Mouse (Mus musculus): ENCODE data around the gene Itsn1. TPM values are rescaled to one million over a fixed set of nuclear protein-coding genes. Genes with fewer than 3 reads are reported as not detected.

Gene Itsn1
- 32.5 and 37.5 TPM in 2 replicates for polyA plus RNA-seq (2014; fragmentation: Nextera tagmentation; extraction: Ambion mirVana)

GRCm38 (mm10) chr16:91729066-91729482 lies at the start of gene Itsn1:
TSS of gene Itsn1 (plus strand) at chr16:91729281.
- peak within 1 kb of the TSS; percentile 90 for H3K27ac ChIP-seq (replicated peaks; ENCODE audit: low read depth, low read length)
- no peaks in the 10 kb centered on the region; the same call in 1 of the 2 replicates for H3K4me1 ChIP-seq (ENCODE audit: control insufficient read depth, insufficient read depth, low read length)
- peak within 1 kb of the TSS; percentile 76 for H3K4me2 ChIP-seq (ENCODE audit: low read depth, severe bottlenecking)
- H3K4me3 ChIP-seq (ENCODE audit: low read depth, low read length): peak within 1 kb of the TSS; percentile 77
- 0% methylated on average over 27 of the region's 33 CpGs for WGBS
- H3K36me3 ChIP-seq (ENCODE audit: control insufficient read depth, insufficient read depth, low read length): no peaks in the 10 kb centered on the region
- H3K9me3 ChIP-seq (ENCODE audit: control insufficient read depth, low read length): no peaks in the 10 kb centered on the region
- H3K9ac ChIP-seq (ENCODE audit: low read length): peak within 1 kb of the TSS; percentile 89
- ATAC-seq (ENCODE audit: insufficient number of reproducible peaks, low FRiP score, low TSS enrichment, low read depth) (peak; percentile 94), DNase-seq (ENCODE audit: low spot score) (peak; percentile 98)
- H3K27me3 ChIP-seq (ENCODE audit: control insufficient read depth, insufficient read depth, low read length): no peaks in the 10 kb centered on the region

DNA sequence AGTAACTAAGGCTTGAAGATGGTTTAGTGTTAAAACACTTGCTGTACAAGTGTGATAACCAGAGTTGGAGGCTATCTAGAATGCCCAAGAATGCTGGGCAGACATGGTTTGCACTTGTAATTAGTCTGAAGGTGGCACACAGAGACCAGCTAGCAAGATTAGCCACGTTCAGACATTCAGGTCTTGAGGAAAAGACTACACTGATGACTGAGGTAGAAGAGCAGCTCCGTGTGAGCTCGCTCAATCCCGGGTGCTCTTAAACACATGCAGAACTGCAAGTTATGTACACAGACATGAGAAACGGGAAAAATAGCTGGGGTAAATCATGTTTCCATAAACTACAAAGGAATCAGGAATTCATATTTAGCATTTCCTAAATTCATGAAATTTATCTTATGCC lies 48.4 kb upstream of the Itsn1 start:
- Histone ChIP-seq H3K4me3 (ENCODE audit: low read depth, low read length) (no peak overlapping the region), H3K9me3 (ENCODE audit: control insufficient read depth, low read length) (no peaks in the 10 kb centered on the region), H3K4me1 (ENCODE audit: control insufficient read depth, insufficient read depth, low read length) (no peaks in the 10 kb centered on the region), H3K27ac (replicated peaks; ENCODE audit: low read depth, low read length) (no peak overlapping the region), H3K27me3 (ENCODE audit: control insufficient read depth, insufficient read depth, low read length) (no peaks in the 10 kb centered on the region), H3K4me2 (ENCODE audit: low read depth, severe bottlenecking) (no peak overlapping the region), H3K9ac (ENCODE audit: low read length) (no peak overlapping the region), H3K36me3 (ENCODE audit: control insufficient read depth, insufficient read depth, low read length) (peaks cover 23% of the 10 kb centered on the region)
- ATAC-seq (ENCODE audit: insufficient number of reproducible peaks, low FRiP score, low TSS enrichment, low read depth) (no peak), DNase-seq (ENCODE audit: low spot score) (no peak)
- 85% methylated on average over 5 of the region's 5 CpGs for WGBS

- no peak overlapping the region for H3K4me2 ChIP-seq (ENCODE audit: low read depth, severe bottlenecking)
- no peak overlapping the region for H3K9ac ChIP-seq (ENCODE audit: low read length)
- H3K36me3 ChIP-seq (ENCODE audit: control insufficient read depth, insufficient read depth, low read length): peaks cover 14% of the 10 kb centered on the region
- no peak overlapping the region for H3K4me3 ChIP-seq (ENCODE audit: low read depth, low read length)
- DNase-seq (ENCODE audit: low spot score): no peak
- no peaks in the 10 kb centered on the region for H3K27me3 ChIP-seq (ENCODE audit: control insufficient read depth, insufficient read depth, low read length)
- H3K9me3 ChIP-seq (ENCODE audit: control insufficient read depth, low read length): no peaks in the 10 kb centered on the region
- ATAC-seq (ENCODE audit: insufficient number of reproducible peaks, low FRiP score, low TSS enrichment, low read depth): no peak
- no peaks in the 10 kb centered on the region for H3K4me1 ChIP-seq (ENCODE audit: control insufficient read depth, insufficient read depth, low read length)
- H3K27ac ChIP-seq (replicated peaks; ENCODE audit: low read depth, low read length): no peak overlapping the region
- WGBS: 89% methylated on average over 5 of the region's 5 CpGs
Measured at GRCm38 (mm10) chr16:91685526-91685925, 43.6 kb upstream of the Itsn1 start.

GRCm38 (mm10) chr16:91686369-91686768 lies 42.7 kb upstream of the Itsn1 start:
- H3K4me1 ChIP-seq (ENCODE audit: control insufficient read depth, insufficient read depth, low read length): no peaks in the 10 kb centered on the region
- H3K27me3 ChIP-seq (ENCODE audit: control insufficient read depth, insufficient read depth, low read length): no peaks in the 10 kb centered on the region
- H3K27ac ChIP-seq (replicated peaks; ENCODE audit: low read depth, low read length): no peak overlapping the region
- DNase-seq (ENCODE audit: low spot score) (no peak), ATAC-seq (ENCODE audit: insufficient number of reproducible peaks, low FRiP score, low TSS enrichment, low read depth) (no peak)
- H3K36me3 ChIP-seq (ENCODE audit: control insufficient read depth, insufficient read depth, low read length): peaks cover 10% of the 10 kb centered on the region
- WGBS: 87% methylated on average over 5 of the region's 5 CpGs
- H3K9me3 ChIP-seq (ENCODE audit: control insufficient read depth, low read length): no peaks in the 10 kb centered on the region
- no peak overlapping the region for H3K4me3 ChIP-seq (ENCODE audit: low read depth, low read length)
- no peak overlapping the region for H3K4me2 ChIP-seq (ENCODE audit: low read depth, severe bottlenecking)
- H3K9ac ChIP-seq (ENCODE audit: low read length): no peak overlapping the region

GRCm38 (mm10) chr16:91688023-91688618 lies 41.0 kb upstream of the Itsn1 start:
- Histone ChIP-seq H3K27ac (replicated peaks; ENCODE audit: low read depth, low read length) (no peak overlapping the region), H3K4me1 (ENCODE audit: control insufficient read depth, insufficient read depth, low read length) (no peaks in the 10 kb centered on the region), H3K9ac (ENCODE audit: low read length) (peak overlapping the region; percentile 94), H3K9me3 (ENCODE audit: control insufficient read depth, low read length) (no peaks in the 10 kb centered on the region), H3K4me2 (ENCODE audit: low read depth, severe bottlenecking) (peak overlapping the region; percentile 76), H3K4me3 (ENCODE audit: low read depth, low read length) (peak overlapping the region; percentile 64), H3K36me3 (ENCODE audit: control insufficient read depth, insufficient read depth, low read length) (peaks cover 6% of the 10 kb centered on the region), H3K27me3 (ENCODE audit: control insufficient read depth, insufficient read depth, low read length) (no peaks in the 10 kb centered on the region)
- WGBS: 1% methylated on average over 41 of the region's 51 CpGs
- ATAC-seq (ENCODE audit: insufficient number of reproducible peaks, low FRiP score, low TSS enrichment, low read depth): peak; percentile 68
- DNase-seq (ENCODE audit: low spot score): no peak

- peaks cover 6% of the 10 kb centered on the region for H3K36me3 ChIP-seq (ENCODE audit: control insufficient read depth, insufficient read depth, low read length)
- peak; percentile 98 for ATAC-seq (ENCODE audit: insufficient number of reproducible peaks, low FRiP score, low TSS enrichment, low read depth)
- H3K27me3 ChIP-seq (ENCODE audit: control insufficient read depth, insufficient read depth, low read length): no peaks in the 10 kb centered on the region
- H3K9ac ChIP-seq (ENCODE audit: low read length): peak within 1 kb of the TSS; percentile 94
- H3K4me3 ChIP-seq (ENCODE audit: low read depth, low read length): peak within 1 kb of the TSS; percentile 64
- DNase-seq (ENCODE audit: low spot score): peak; percentile 93
- H3K4me1 ChIP-seq (ENCODE audit: control insufficient read depth, insufficient read depth, low read length): no peaks in the 10 kb centered on the region
- H3K9me3 ChIP-seq (ENCODE audit: control insufficient read depth, low read length): no peaks in the 10 kb centered on the region
- H3K4me2 ChIP-seq (ENCODE audit: low read depth, severe bottlenecking): peak within 1 kb of the TSS; percentile 76
- H3K27ac ChIP-seq (replicated peaks; ENCODE audit: low read depth, low read length): no peak within 1 kb of the TSS; the same call in 1 of the 2 replicates
- WGBS: under 1% methylated on average over 60 of the region's 71 CpGs
Measured at GRCm38 (mm10) chr16:91688619-91689334, 40.3 kb upstream of the Itsn1 start, which contains the start of gene Donson. TSS of gene Donson (minus strand) at chr16:91688770.

DNA sequence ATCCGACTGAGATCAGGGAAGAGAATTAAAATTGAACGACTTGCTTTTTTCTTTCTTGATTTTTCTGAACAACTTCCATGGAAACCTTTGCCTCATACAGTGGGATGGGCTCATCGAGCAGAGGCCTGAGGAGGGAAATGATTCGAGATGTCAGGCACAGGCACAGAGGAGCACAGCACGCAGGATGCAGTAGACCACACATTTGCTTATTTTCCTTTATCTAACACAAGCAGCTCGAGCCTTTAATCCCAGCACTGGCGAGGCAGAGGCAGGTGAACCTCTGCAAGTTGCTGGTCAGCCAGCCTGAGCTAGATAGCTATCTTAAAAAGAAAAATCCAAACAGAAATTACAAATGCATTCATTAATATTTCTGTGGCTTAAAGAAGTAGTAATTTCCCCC lies 39.3 kb upstream of the Itsn1 start:
- peak overlapping the region; percentile 3; the same call in 1 of the 2 replicates for H3K4me2 ChIP-seq (ENCODE audit: low read depth, severe bottlenecking)
- WGBS: 53% methylated on average over 7 of the region's 7 CpGs
- H3K4me3 ChIP-seq (ENCODE audit: low read depth, low read length): no peak overlapping the region

GRCm38 (mm10) chr16:91694455-91695084 lies 34.5 kb upstream of the Itsn1 start:
- Histone ChIP-seq H3K27me3 (ENCODE audit: control insufficient read depth, insufficient read depth, low read length) (no peaks in the 10 kb centered on the region), H3K4me1 (ENCODE audit: control insufficient read depth, insufficient read depth, low read length) (no peaks in the 10 kb centered on the region), H3K27ac (replicated peaks; ENCODE audit: low read depth, low read length) (no peak overlapping the region), H3K9ac (ENCODE audit: low read length) (no peak overlapping the region), H3K36me3 (ENCODE audit: control insufficient read depth, insufficient read depth, low read length) (peaks cover 2% of the 10 kb centered on the region; the same call in 1 of the 2 replicates), H3K4me3 (ENCODE audit: low read depth, low read length) (no peak overlapping the region), H3K9me3 (ENCODE audit: control insufficient read depth, low read length) (no peaks in the 10 kb centered on the region), H3K4me2 (ENCODE audit: low read depth, severe bottlenecking) (no peak overlapping the region)
- peak; percentile 80 for ATAC-seq (ENCODE audit: insufficient number of reproducible peaks, low FRiP score, low TSS enrichment, low read depth)
- DNase-seq (ENCODE audit: low spot score): peak; percentile 91
- WGBS: 33% methylated on average over 14 of the region's 14 CpGs

More for the DNA sequence above, 39.3 kb upstream of the Itsn1 start:
- H3K9me3 ChIP-seq (ENCODE audit: control insufficient read depth, low read length): no peaks in the 10 kb centered on the region
- DNase-seq (ENCODE audit: low spot score) (no peak), ATAC-seq (ENCODE audit: insufficient number of reproducible peaks, low FRiP score, low TSS enrichment, low read depth) (no peak)
- no peak overlapping the region for H3K9ac ChIP-seq (ENCODE audit: low read length)
- H3K36me3 ChIP-seq (ENCODE audit: control insufficient read depth, insufficient read depth, low read length): peaks cover 3% of the 10 kb centered on the region; the same call in 1 of the 2 replicates
- H3K27me3 ChIP-seq (ENCODE audit: control insufficient read depth, insufficient read depth, low read length): no peaks in the 10 kb centered on the region
- no peaks in the 10 kb centered on the region for H3K4me1 ChIP-seq (ENCODE audit: control insufficient read depth, insufficient read depth, low read length)
- no peak overlapping the region for H3K27ac ChIP-seq (replicated peaks; ENCODE audit: low read depth, low read length)
